Mouse (Mus musculus) intestine, embryonic 14.5 days (tissue): Measurements from ENCODE around the gene Nav2. TPM values are rescaled to one million over a fixed set of nuclear protein-coding genes. Genes with fewer than 3 reads are reported as not detected.

ENCODE experiments used
- ATAC-seq: fragments of 200-750 bp; cut with Nextera tagmentation; replicated peaks from 2 replicates; pipeline ENCODE4 v1.8.0; 2017; ENCODE audit warnings: low read depth, moderate number of reproducible peaks, moderate TSS enrichment, moderate library complexity; ENCODE audit not compliant: low FRiP score, low TSS enrichment
- DNase-seq: peaks from one replicate; pipeline ENCODE4 v3.0.0-alpha.2; 2018; ENCODE audit warnings: low spot score
- H3K27ac ChIP-seq: fragments of 300-500 bp; sonication (generic); 2 replicates; pipeline ENCODE4 v1.5.1; 2014; ENCODE audit warnings: low read depth, mild to moderate bottlenecking, control low read depth
- H3K27me3 ChIP-seq: fragments of 300-500 bp; sonication (generic); replicated peaks from 2 replicates; pipeline ENCODE4 v1.6.1; 2014; ENCODE audit warnings: low read length, control low read depth; ENCODE audit not compliant: control insufficient read depth, insufficient read depth
- H3K36me3 ChIP-seq: fragments of 300-500 bp; sonication (generic); 2 replicates; pipeline ENCODE4 v1.6.1; 2014; ENCODE audit warnings: low read length, control low read depth; ENCODE audit not compliant: control insufficient read depth, insufficient read depth
- H3K4me1 ChIP-seq: fragments of 300-500 bp; sonication (generic); replicated peaks from 2 replicates; pipeline ENCODE4 v1.6.1; 2014; ENCODE audit warnings: low read length, control low read depth, mixed read lengths; ENCODE audit not compliant: control insufficient read depth, insufficient read depth
- H3K4me2 ChIP-seq: fragments of 300-500 bp; sonication (generic); 2 replicates; pipeline ENCODE4 v1.6.1; 2014; ENCODE audit warnings: low read length
- H3K4me3 ChIP-seq: fragments of 300-500 bp; sonication (generic); 2 replicates; pipeline ENCODE4 v1.5.1; 2014; ENCODE audit warnings: low read depth, low read length, control low read depth, mixed read lengths
- H3K9ac ChIP-seq: fragments of 300-500 bp; sonication (generic); 2 replicates; pipeline ENCODE4 v1.6.1; 2014; ENCODE audit warnings: mild to moderate bottlenecking, low read length
- H3K9me3 ChIP-seq: fragments of 300-500 bp; sonication (generic); 2 replicates; pipeline ENCODE4 v1.6.1; 2016; ENCODE audit warnings: low read length, control low read depth; ENCODE audit not compliant: control insufficient read depth
- WGBS: fragments of 180-500 bp; shearing (Covaris S2); extraction: QIAGEN DNeasy Blood & Tissue Kit; methylation state at CpG from one replicate; pipeline ENCODE4 v1.1.7; 2014; 5-methylcytosine and 5-hydroxymethylcytosine counted together
- polyA plus RNA-seq: library from polyadenylated mRNA; unstranded; fragments of >200 nt; fragmentation: Nextera tagmentation; extraction: Ambion mirVana; gene quantifications from 2 replicates; pipeline ENCODE4 v1.2.1, GENCODE M21; 2014

Gene Nav2
- polyA plus RNA-seq, 1 experiment from 2014 or later, result 31.5 TPM

GRCm38 (mm10) chr7:49336725-49337124 lies 428.2 kb downstream of the Nav2 start:
- 79% methylated on average over 8 of the region's 8 CpGs for WGBS
- DNase-seq (no peak), ATAC-seq (no peak)
- Histone ChIP-seq H3K4me1 (peaks cover 7% of the 10 kb centered on the region; the same call in 1 of the 2 replicates), H3K36me3 (no peaks in the 10 kb centered on the region), H3K27ac (no peak overlapping the region), H3K9me3 (no peaks in the 10 kb centered on the region), H3K4me2 (no peak overlapping the region), H3K9ac (no peak overlapping the region), H3K4me3 (no peak overlapping the region), H3K27me3 (no peaks in the 10 kb centered on the region)

- H3K4me3 ChIP-seq, result no peak overlapping the region
- H3K9me3 ChIP-seq, result no peaks in the 10 kb centered on the region
- H3K4me2 ChIP-seq, result no peak overlapping the region
- no peak for DNase-seq
- 19% methylated on average over 2 of the region's 2 CpGs for WGBS
- H3K9ac ChIP-seq, result no peak overlapping the region
- H3K36me3 ChIP-seq, result no peaks in the 10 kb centered on the region
- H3K27me3 ChIP-seq, result no peaks in the 10 kb centered on the region
- no peak for ATAC-seq
- H3K4me1 ChIP-seq, result peaks cover 6% of the 10 kb centered on the region
- no peak overlapping the region for H3K27ac ChIP-seq
Measured at GRCm38 (mm10) chr7:49337710-49338109, 429.2 kb downstream of the Nav2 start.

GRCm38 (mm10) chr7:49339953-49340352 lies 431.4 kb downstream of the Nav2 start:
- H3K27me3 ChIP-seq, result no peaks in the 10 kb centered on the region
- H3K27ac ChIP-seq, result no peak overlapping the region
- DNase-seq (no peak), ATAC-seq (no peak)
- no peak overlapping the region for H3K4me2 ChIP-seq
- WGBS, result 58% methylated on average over 3 of the region's 3 CpGs
- H3K4me3 ChIP-seq, result no peak overlapping the region
- no peaks in the 10 kb centered on the region for H3K9me3 ChIP-seq
- H3K4me1 ChIP-seq, result peaks cover 17% of the 10 kb centered on the region
- H3K36me3 ChIP-seq, result no peaks in the 10 kb centered on the region
- no peak overlapping the region for H3K9ac ChIP-seq

- ATAC-seq (no peak), DNase-seq (no peak)
- Histone ChIP-seq H3K4me3 (no peak overlapping the region), H3K27me3 (no peaks in the 10 kb centered on the region), H3K9ac (no peak overlapping the region), H3K9me3 (no peaks in the 10 kb centered on the region), H3K27ac (no peak overlapping the region), H3K36me3 (no peaks in the 10 kb centered on the region), H3K4me1 (peaks cover 17% of the 10 kb centered on the region), H3K4me2 (no peak overlapping the region)
- 64% methylated on average over 5 of the region's 5 CpGs for WGBS
Measured at GRCm38 (mm10) chr7:49341151-49341918, 432.8 kb downstream of the Nav2 start.

- H3K4me1 ChIP-seq, result peaks cover 17% of the 10 kb centered on the region
- H3K4me2 ChIP-seq, result 0 out of 2 replicates have a peak overlapping the region, but pooled peaks have one; percentile 14
- no peak overlapping the region for H3K4me3 ChIP-seq
- no peaks in the 10 kb centered on the region for H3K27me3 ChIP-seq
- DNase-seq (no peak), ATAC-seq (no peak)
- no peaks in the 10 kb centered on the region for H3K36me3 ChIP-seq
- H3K27ac ChIP-seq, result no peak overlapping the region
- H3K9ac ChIP-seq, result no peak overlapping the region
- WGBS, result 88% methylated on average over 2 of the region's 2 CpGs
- no peaks in the 10 kb centered on the region for H3K9me3 ChIP-seq
Measured at GRCm38 (mm10) chr7:49341919-49342529, 433.5 kb downstream of the Nav2 start.

GRCm38 (mm10) chr7:49342556-49343080 lies 434.1 kb downstream of the Nav2 start:
- Histone ChIP-seq H3K27ac (0 out of 2 replicates have a peak overlapping the region, but pooled peaks have one; percentile 14), H3K4me3 (no peak overlapping the region), H3K9ac (no peak overlapping the region), H3K9me3 (no peaks in the 10 kb centered on the region), H3K36me3 (no peaks in the 10 kb centered on the region), H3K4me2 (peak overlapping the region; percentile 14), H3K4me1 (peaks cover 17% of the 10 kb centered on the region), H3K27me3 (no peaks in the 10 kb centered on the region)
- 29% methylated on average over 13 of the region's 13 CpGs for WGBS
- ATAC-seq (0 out of 2 replicates have a peak, but pooled peaks have one; percentile 21), DNase-seq (no peak)

GRCm38 (mm10) chr7:49343081-49343600 lies 434.6 kb downstream of the Nav2 start:
- Histone ChIP-seq H3K9ac (no peak overlapping the region), H3K27me3 (no peaks in the 10 kb centered on the region), H3K27ac (0 out of 2 replicates have a peak overlapping the region, but pooled peaks have one; percentile 14), H3K4me3 (no peak overlapping the region), H3K9me3 (no peaks in the 10 kb centered on the region), H3K4me1 (peaks cover 17% of the 10 kb centered on the region), H3K36me3 (no peaks in the 10 kb centered on the region), H3K4me2 (peak overlapping the region; percentile 14)
- DNase-seq (peak; percentile 58), ATAC-seq (peak; percentile 45; the same call in 1 of the 2 replicates)
- WGBS, result 17% methylated on average over 16 of the region's 16 CpGs

- H3K27me3 ChIP-seq, result no peaks in the 10 kb centered on the region
- H3K36me3 ChIP-seq, result no peaks in the 10 kb centered on the region
- H3K4me1 ChIP-seq, result peaks cover 17% of the 10 kb centered on the region
- no peak overlapping the region for H3K4me3 ChIP-seq
- ATAC-seq (no peak), DNase-seq (no peak)
- no peak overlapping the region for H3K4me2 ChIP-seq
- H3K27ac ChIP-seq, result no peak overlapping the region
- 55% methylated on average over 4 of the region's 4 CpGs for WGBS
- H3K9me3 ChIP-seq, result no peaks in the 10 kb centered on the region
- H3K9ac ChIP-seq, result no peak overlapping the region
Measured at GRCm38 (mm10) chr7:49343752-49344484, 435.4 kb downstream of the Nav2 start.
